Mouse (Mus musculus): ENCODE measurements around the gene Trpm6. TPM values are rescaled to one million over a fixed set of nuclear protein-coding genes. Genes with fewer than 3 reads are reported as not detected.
"Not testable (repeated sequence)": the region's sequence is repeated elsewhere in the genome, so short reads cannot be mapped to it uniquely, and the experiment has no call there.

Trpm6 gene
- polyA plus RNA-seq, 1 experiment from 2014 or later: 0.05 TPM

- under 1% methylated on average over 31 of the region's 49 CpGs for WGBS
Measured at GRCm38 (mm10) chr19:18712866-18713300, 36.9 kb upstream of the Trpm6 start, which contains the start of gene D030056L22Rik. D030056L22Rik (plus strand) TSS chr19:18713193.

DNA sequence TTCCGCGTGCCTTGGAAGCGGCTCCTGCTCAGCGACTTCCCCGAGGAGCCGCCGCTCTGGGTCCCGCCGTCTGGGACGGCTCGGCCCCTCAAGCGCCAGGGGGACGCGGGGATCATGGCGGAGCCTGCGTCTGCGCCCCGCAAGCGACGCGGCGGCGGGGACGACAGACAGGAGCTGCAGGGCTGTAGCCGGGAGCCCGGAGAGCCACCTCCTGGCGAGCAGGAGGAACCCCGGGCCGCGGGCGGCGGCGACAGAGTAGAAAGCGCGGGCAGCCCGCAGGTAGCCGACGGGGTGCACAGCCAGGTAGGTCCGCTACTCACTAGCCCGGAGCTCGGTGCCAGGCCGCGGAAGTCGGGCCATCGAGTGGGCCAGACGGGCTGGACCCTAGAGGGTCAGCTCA lies 36.4 kb upstream of the Trpm6 start:
- not testable (repeated sequence) for H3K27me3 ChIP-seq (ENCODE audit: control insufficient read depth, insufficient read depth, low read length); H3K4me1 ChIP-seq (replicated peaks; ENCODE audit: control insufficient read depth, insufficient read depth); H3K36me3 ChIP-seq (ENCODE audit: control insufficient read depth, insufficient read depth, low read length); H3K9me3 ChIP-seq (ENCODE audit: control insufficient read depth, low read length)
- peak overlapping the region; percentile 88 for H3K4me2 ChIP-seq (replicated peaks; ENCODE audit: low read depth)
- peak; percentile 46 for TF ChIP-seq CTCF (IDR thresholded peaks at IDR 0.05; ENCODE audit: low read depth)
- peak overlapping the region; percentile 82 for H3K9ac ChIP-seq (ENCODE audit: low read length)
- 1% methylated on average over 37 of the region's 46 CpGs for WGBS
- DNase-seq (ENCODE audit: low spot score) (peak; percentile 71), ATAC-seq (ENCODE audit: low FRiP score, low TSS enrichment) (peak; percentile 68)
- H3K4me3 ChIP-seq (ENCODE audit: low read depth, low read length): peak overlapping the region; percentile 75
- peak overlapping the region; percentile 96 for H3K27ac ChIP-seq (replicated peaks)

More at GRCm38 (mm10) chr19:18712866-18713300, 36.9 kb upstream of the Trpm6 start, which contains the start of gene D030056L22Rik:
- Histone ChIP-seq H3K27me3 (ENCODE audit: control insufficient read depth, insufficient read depth, low read length) (no peaks in the 10 kb centered on the region), H3K4me3 (ENCODE audit: low read depth, low read length) (peak within 1 kb of the TSS; percentile 75), H3K27ac (replicated peaks) (peak within 1 kb of the TSS; percentile 96), H3K9ac (ENCODE audit: low read length) (peak within 1 kb of the TSS; percentile 82), H3K36me3 (ENCODE audit: control insufficient read depth, insufficient read depth, low read length) (no peaks in the 10 kb centered on the region), H3K9me3 (ENCODE audit: control insufficient read depth, low read length) (no peaks in the 10 kb centered on the region), H3K4me2 (replicated peaks; ENCODE audit: low read depth) (peak within 1 kb of the TSS; percentile 88), H3K4me1 (replicated peaks; ENCODE audit: control insufficient read depth, insufficient read depth) (no peaks in the 10 kb centered on the region; the same call in 1 of the 2 replicates)
- peak; percentile 99 for ATAC-seq (ENCODE audit: low FRiP score, low TSS enrichment)
- DNase-seq (ENCODE audit: low spot score): peak; percentile 99
- TF ChIP-seq CTCF (IDR thresholded peaks at IDR 0.05; ENCODE audit: low read depth) (peak; percentile 84), EP300 (optimal IDR thresholded peaks at IDR 0.05) (peak; percentile 55)

DNA sequence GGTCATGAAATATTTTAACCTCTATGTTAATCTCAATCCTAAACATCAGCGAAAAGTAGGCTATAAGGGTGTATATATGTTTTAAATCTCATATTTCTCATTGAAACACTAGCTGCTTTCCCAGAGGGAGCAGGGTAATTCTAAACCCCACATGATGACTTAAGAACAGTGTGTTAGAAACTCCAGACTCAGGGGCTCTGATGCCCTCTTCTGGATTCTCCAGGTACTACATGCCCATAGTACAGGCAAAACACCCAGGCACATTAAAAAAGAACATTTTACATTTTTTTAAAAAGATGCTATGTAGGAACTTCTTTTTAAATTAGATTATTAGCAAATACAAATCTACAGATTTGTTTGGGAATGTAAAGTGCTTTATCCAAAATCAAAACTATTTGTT lies 33.4 kb upstream of the Trpm6 start:
- H3K9me3 ChIP-seq (ENCODE audit: control insufficient read depth, low read length): no peaks in the 10 kb centered on the region
- DNase-seq (ENCODE audit: low spot score): peak; percentile 68
- no peak overlapping the region for H3K27ac ChIP-seq (replicated peaks)
- WGBS: 21% methylated on average over 1 of the region's 1 CpGs
- peak; percentile 89 for TF ChIP-seq CTCF (IDR thresholded peaks at IDR 0.05; ENCODE audit: low read depth)
- no peak for TF ChIP-seq EP300 (optimal IDR thresholded peaks at IDR 0.05)
- H3K27me3 ChIP-seq (ENCODE audit: control insufficient read depth, insufficient read depth, low read length): no peaks in the 10 kb centered on the region
- ATAC-seq (ENCODE audit: low FRiP score, low TSS enrichment): no peak
- H3K36me3 ChIP-seq (ENCODE audit: control insufficient read depth, insufficient read depth, low read length): 0 out of 2 replicates have a peak, but pooled peaks cover 2% of the 10 kb centered on the region
- no peak overlapping the region for H3K4me3 ChIP-seq (ENCODE audit: low read depth, low read length)
- H3K9ac ChIP-seq (ENCODE audit: low read length): no peak overlapping the region
- H3K4me2 ChIP-seq (replicated peaks; ENCODE audit: low read depth): no peak overlapping the region
- H3K4me1 ChIP-seq (replicated peaks; ENCODE audit: control insufficient read depth, insufficient read depth): no peaks in the 10 kb centered on the region; the same call in 1 of the 2 replicates

- Histone ChIP-seq H3K36me3 (ENCODE audit: control insufficient read depth, insufficient read depth, low read length) (0 out of 2 replicates have a peak, but pooled peaks cover 2% of the 10 kb centered on the region), H3K4me3 (ENCODE audit: low read depth, low read length) (no peak overlapping the region), H3K9me3 (ENCODE audit: control insufficient read depth, low read length) (no peaks in the 10 kb centered on the region), H3K4me1 (replicated peaks; ENCODE audit: control insufficient read depth, insufficient read depth) (no peaks in the 10 kb centered on the region), H3K4me2 (replicated peaks; ENCODE audit: low read depth) (no peak overlapping the region), H3K27me3 (ENCODE audit: control insufficient read depth, insufficient read depth, low read length) (no peaks in the 10 kb centered on the region), H3K9ac (ENCODE audit: low read length) (no peak overlapping the region), H3K27ac (replicated peaks) (no peak overlapping the region)
- WGBS: 86% methylated on average over 3 of the region's 3 CpGs
- DNase-seq (ENCODE audit: low spot score): no peak
- TF ChIP-seq EP300 (optimal IDR thresholded peaks at IDR 0.05) (no peak), CTCF (IDR thresholded peaks at IDR 0.05; ENCODE audit: low read depth) (no peak)
- ATAC-seq (ENCODE audit: low FRiP score, low TSS enrichment): no peak
Measured at GRCm38 (mm10) chr19:18720337-18720736, 29.4 kb upstream of the Trpm6 start.

- Histone ChIP-seq H3K27ac (replicated peaks) (no peak overlapping the region), H3K4me2 (replicated peaks; ENCODE audit: low read depth) (no peak overlapping the region), H3K9me3 (ENCODE audit: control insufficient read depth, low read length) (no peaks in the 10 kb centered on the region), H3K27me3 (ENCODE audit: control insufficient read depth, insufficient read depth, low read length) (no peaks in the 10 kb centered on the region), H3K4me3 (ENCODE audit: low read depth, low read length) (no peak overlapping the region), H3K36me3 (ENCODE audit: control insufficient read depth, insufficient read depth, low read length) (no peaks in the 10 kb centered on the region), H3K9ac (ENCODE audit: low read length) (no peak overlapping the region), H3K4me1 (replicated peaks; ENCODE audit: control insufficient read depth, insufficient read depth) (no peaks in the 10 kb centered on the region)
- TF ChIP-seq EP300 (optimal IDR thresholded peaks at IDR 0.05) (no peak), CTCF (IDR thresholded peaks at IDR 0.05; ENCODE audit: low read depth) (0 out of 2 replicates have a peak, but pooled peaks have one; percentile 7)
- 84% methylated on average over 2 of the region's 2 CpGs for WGBS
- DNase-seq (ENCODE audit: low spot score): no peak
- no peak for ATAC-seq (ENCODE audit: low FRiP score, low TSS enrichment)
Measured at GRCm38 (mm10) chr19:18725186-18725585, 24.6 kb upstream of the Trpm6 start.

DNA sequence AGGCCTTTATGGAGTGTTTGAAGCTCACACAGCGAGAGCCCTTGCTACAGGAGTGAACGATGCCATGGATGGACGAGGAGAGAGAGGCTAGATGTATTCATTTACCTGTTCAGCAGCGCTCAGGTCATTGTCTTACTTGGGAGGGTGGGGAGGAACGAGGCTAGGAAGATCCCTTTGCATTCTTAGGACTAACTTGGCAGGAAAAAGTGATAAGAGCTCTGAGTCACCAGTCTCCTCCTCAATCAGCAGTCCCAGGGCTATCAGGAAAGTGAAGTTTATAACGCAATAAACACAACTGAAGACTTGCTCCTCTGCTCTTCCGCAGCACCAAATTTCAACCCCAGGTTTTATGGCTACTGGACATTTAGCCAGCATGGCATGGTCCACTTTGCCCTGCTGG lies 19.5 kb upstream of the Trpm6 start:
- H3K27me3 ChIP-seq (ENCODE audit: control insufficient read depth, insufficient read depth, low read length): no peaks in the 10 kb centered on the region
- H3K9ac ChIP-seq (ENCODE audit: low read length): no peak overlapping the region
- H3K4me3 ChIP-seq (ENCODE audit: low read depth, low read length): no peak overlapping the region
- no peak for DNase-seq (ENCODE audit: low spot score)
- H3K4me1 ChIP-seq (replicated peaks; ENCODE audit: control insufficient read depth, insufficient read depth): no peaks in the 10 kb centered on the region
- H3K9me3 ChIP-seq (ENCODE audit: control insufficient read depth, low read length): no peaks in the 10 kb centered on the region
- TF ChIP-seq EP300 (optimal IDR thresholded peaks at IDR 0.05) (no peak), CTCF (IDR thresholded peaks at IDR 0.05; ENCODE audit: low read depth) (no peak)
- ATAC-seq (ENCODE audit: low FRiP score, low TSS enrichment): no peak
- no peak overlapping the region for H3K27ac ChIP-seq (replicated peaks)
- WGBS: 62% methylated on average over 7 of the region's 7 CpGs
- no peak overlapping the region for H3K4me2 ChIP-seq (replicated peaks; ENCODE audit: low read depth)
- H3K36me3 ChIP-seq (ENCODE audit: control insufficient read depth, insufficient read depth, low read length): no peaks in the 10 kb centered on the region

Measured in stomach, postnatal 0 days (tissue).